ENCODE assay signal across 8 mouse cellular contexts in genomic region chr7:3644672-3645487, GRCm38 (mm10). TPM values are rescaled to one million over a fixed set of nuclear protein-coding genes. Genes with fewer than 3 reads are reported as not detected.
DNase-seq lines count a peak whose midpoint lies in the region; ATAC-seq and TF ChIP-seq lines count a peak whose summit lies in the region.

TSS of gene Cnot3 (plus strand) at chr7:3645268.

- H3K9ac ChIP-seq in lung, postnatal 0 days (replicated peaks; ENCODE audit: low read depth) = peak within 1 kb of the TSS; percentile 99

- peak within 1 kb of the TSS; percentile 98 for H3K27ac ChIP-seq in hindbrain, embryonic 10.5 days
- peak within 1 kb of the TSS; percentile 99 for H3K27ac ChIP-seq in lung, postnatal 0 days (ENCODE audit: low read length)

- TF ChIP-seq EP300 in lung, postnatal 0 days (IDR thresholded peaks at IDR 0.05) = peak; percentile 83

- peak within 1 kb of the TSS; percentile 100 for H3K4me3 ChIP-seq in hindbrain, embryonic 10.5 days
- peak within 1 kb of the TSS; percentile 98 for H3K4me3 ChIP-seq in lung, postnatal 0 days (ENCODE audit: low read depth, low read length)

- no peak for TF ChIP-seq CTCF in lung, postnatal 0 days (IDR thresholded peaks at IDR 0.05)

- WGBS in hindbrain, embryonic 10.5 days = under 1% methylated on average over 58 of the region's 58 CpGs
- under 1% methylated on average over 46 of the region's 58 CpGs for WGBS in lung, postnatal 0 days

- H3K9me3 ChIP-seq in hindbrain, embryonic 10.5 days = 0 out of 2 replicates have a peak, but pooled peaks cover 3% of the 10 kb centered on the region
- no peaks in the 10 kb centered on the region for H3K9me3 ChIP-seq in lung, postnatal 0 days (ENCODE audit: low read length)

- ATAC-seq in frontal cortex, adult (ENCODE audit: low TSS enrichment) = peak; percentile 95
- ATAC-seq in lung, postnatal 0 days = peak; percentile 97

- H3K27me3 ChIP-seq in hindbrain, embryonic 10.5 days (ENCODE audit: insufficient read depth, poor library complexity, severe bottlenecking) = no peaks in the 10 kb centered on the region
- H3K27me3 ChIP-seq in lung, postnatal 0 days (replicated peaks; ENCODE audit: insufficient read depth, low read length) = no peaks in the 10 kb centered on the region

- H3K36me3 ChIP-seq in hindbrain, embryonic 10.5 days = peaks cover 56% of the 10 kb centered on the region
- no peaks in the 10 kb centered on the region; the same call in 1 of the 2 replicates for H3K36me3 ChIP-seq in lung, postnatal 0 days (ENCODE audit: insufficient read depth, low read length)

- H3K4me2 ChIP-seq in lung, postnatal 0 days (replicated peaks; ENCODE audit: low read depth, low read length) = peak within 1 kb of the TSS; percentile 93

- peak; percentile 98 for DNase-seq in MN1 (ENCODE audit: low spot score)
- DNase-seq in cerebellum, adult 9-10 months = peak; percentile 100
- DNase-seq in hindbrain, embryonic 10.5 days (ENCODE audit: low spot score) = peak; percentile 99
- DNase-seq in layer of hippocampus, adult 9-11 months = peak; percentile 100
- peak; percentile 100 for DNase-seq in lung, postnatal 0 days (ENCODE audit: low spot score)
- DNase-seq in ovary, postnatal 14 days (ENCODE audit: low spot score) = peak; percentile 88
- peak; percentile 97 for DNase-seq in thymus, postnatal 14 days

- peaks cover 36% of the 10 kb centered on the region for H3K4me1 ChIP-seq in hindbrain, embryonic 10.5 days (replicated peaks)
- peaks cover 14% of the 10 kb centered on the region for H3K4me1 ChIP-seq in lung, postnatal 0 days (ENCODE audit: insufficient read depth, low read depth, low read length)

RNA-seq across cellular contexts. Expression of gene Cnot3, which starts in this region (rescaled TPM):
- 79.6 and 80.4 TPM in 2 replicates for polyA plus RNA-seq in hindbrain, embryonic 10.5 days (2016; fragmentation: Nextera tagmentation; extraction: Ambion mirVana)
- polyA plus RNA-seq in lung, postnatal 0 days (2015; fragmentation: Nextera tagmentation; extraction: Ambion mirVana) = 23.9 and 24.4 TPM in 2 replicates

Comparison
In these comparisons a context has a peak if more than half of its experiments do, and no peak if none do; other contexts are left out.
1. Peak in every context shown above with its lines: DNase-seq, ATAC-seq, H3K4me3 ChIP-seq and H3K27ac ChIP-seq.